Mouse (Mus musculus) embryo, embryonic 11 days (tissue): ENCODE measurements around the gene Chil6.
A peak's percentile ranks its signal among the peaks of the same experiment; 100 is the strongest.

Source experiments
- DNase-seq: peaks from one replicate; pipeline ENCODE4 v3.0.0-alpha.2; 2015

Chil6 gene

DNA sequence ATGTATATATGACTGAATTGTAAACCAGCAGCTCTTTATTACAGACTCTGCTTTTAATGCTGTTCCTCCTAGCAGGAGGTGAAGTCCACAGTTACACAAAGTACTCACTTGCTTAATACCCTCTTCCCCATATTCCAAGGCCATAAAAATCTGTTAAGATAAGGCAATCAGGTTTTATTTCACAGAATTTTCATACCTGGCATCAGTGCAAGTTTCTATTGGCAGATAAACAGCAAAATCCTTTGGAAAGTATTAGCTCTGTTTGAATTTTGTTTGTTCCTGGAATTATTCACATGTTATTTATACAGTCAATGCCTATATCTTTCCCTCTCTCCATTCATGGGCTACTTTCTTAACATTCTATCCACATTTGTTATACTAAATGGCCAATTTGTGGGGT is at the start of gene Chil6:
Chil6 (minus strand) TSS at position 101 of the 400 bp plus-strand sequence.
- DNase-seq: no peak

DNA sequence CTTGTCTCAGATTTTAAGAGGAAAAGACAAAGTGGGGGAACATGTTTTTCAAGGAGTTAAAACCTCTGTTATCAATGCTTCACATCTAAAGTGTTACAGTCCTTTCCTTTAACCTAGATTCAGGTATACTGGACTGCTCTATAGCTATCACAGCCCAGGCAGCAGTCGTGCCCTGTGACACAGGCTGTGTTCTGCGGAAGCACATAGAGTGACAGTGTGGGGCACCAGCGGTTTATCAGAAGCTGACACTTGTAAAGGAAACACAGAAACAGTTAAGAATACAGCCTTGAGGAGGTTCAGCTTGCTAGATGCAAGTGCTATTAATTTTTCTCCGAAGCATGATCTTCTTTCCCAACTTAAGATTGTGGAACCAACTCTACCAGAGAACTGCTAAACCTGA is 46.6 kb upstream of the Chil6 start:
- DNase-seq: no peak

DNA sequence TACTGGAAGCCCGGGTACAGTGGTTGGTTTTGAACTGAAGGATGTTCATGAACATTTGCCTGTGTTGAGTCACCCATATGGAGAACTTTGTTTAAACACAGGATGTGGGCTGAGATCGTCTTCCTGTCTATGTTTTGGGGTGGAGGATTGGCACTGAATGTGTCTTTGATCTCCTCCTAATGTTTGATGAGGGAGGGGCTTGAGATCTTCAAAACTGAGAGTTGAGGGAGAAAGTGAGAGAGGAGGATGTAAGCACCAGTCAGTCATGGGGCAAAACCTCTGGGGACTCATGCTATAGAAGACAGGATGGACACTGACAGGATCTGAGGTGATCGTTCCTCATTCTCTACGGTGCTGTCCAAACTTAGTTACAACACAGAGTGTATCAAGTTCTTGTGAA is 43.6 kb upstream of the Chil6 start:
- DNase-seq: no peak

DNA sequence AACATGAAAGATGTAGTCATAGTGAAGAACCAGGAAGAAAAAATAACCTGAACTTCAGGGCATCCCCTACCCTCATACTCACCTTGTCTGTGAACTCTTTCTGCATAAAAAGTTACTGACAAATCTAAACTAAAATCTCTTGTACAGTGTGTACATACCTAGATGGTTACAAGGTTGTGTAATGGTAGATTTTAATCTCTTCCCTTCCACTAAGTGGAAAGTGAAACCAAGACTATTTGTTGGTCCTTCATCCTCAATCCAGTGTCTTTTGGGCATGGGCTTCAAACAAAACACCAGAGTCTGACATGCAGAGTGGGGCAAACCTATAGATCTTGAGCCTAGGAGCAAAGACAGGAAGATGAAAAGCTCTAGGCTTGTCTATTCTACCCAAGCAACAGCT is 43.0 kb upstream of the Chil6 start:
- no peak for DNase-seq

DNA sequence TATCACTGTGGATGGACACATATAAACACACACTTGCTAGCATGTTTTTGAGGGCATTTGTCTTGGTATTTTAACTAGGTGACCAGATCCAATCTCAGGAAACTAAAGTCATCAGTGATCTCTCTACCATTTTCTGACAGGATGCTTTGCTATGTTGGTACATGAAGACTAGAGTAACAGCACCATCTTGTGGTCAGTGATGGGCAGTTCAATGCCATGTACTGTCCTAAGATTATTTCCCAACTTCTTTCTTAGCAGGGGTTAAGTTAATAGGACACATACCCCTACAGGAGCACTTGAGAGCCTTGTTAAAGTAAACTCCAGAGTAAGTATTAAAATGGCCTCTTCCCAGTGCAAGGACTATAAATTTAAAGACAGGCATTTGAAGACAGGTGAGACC is 42.6 kb upstream of the Chil6 start:
- DNase-seq: peak; percentile 54
